Mouse (Mus musculus): Measurements from ENCODE around the gene Acsm4.

DNA sequence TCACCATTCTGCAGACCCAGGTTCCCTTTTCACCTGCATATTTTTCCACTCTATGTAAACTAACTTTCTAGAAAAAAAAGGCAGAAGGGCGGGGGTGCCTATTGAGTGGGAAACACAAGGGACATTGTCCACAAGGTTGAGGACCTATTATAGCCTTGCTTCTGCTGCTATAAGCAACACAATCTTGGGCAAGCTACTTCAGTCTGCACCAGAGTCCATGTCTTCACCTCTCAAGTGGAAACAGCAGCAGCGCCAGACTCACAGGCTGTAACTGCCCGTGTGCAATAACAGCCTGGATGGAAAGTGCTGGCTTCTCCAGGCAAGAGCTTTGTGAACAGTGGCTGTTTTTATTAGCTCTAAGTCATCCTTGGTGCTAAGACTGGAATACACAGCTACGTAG is 2.5 kb downstream of the Acsm4 start:
- no peak for TF ChIP-seq CTCF (IDR thresholded peaks at IDR 0.05; ENCODE audit: extremely low read depth, insufficient read length, insufficient replicate concordance, low read depth, low read length)
- TF ChIP-seq POLR2A (IDR thresholded peaks at IDR 0.05; ENCODE audit: low read depth, low read length) = no peak

Data from small intestine, adult 2 months (tissue).